Mouse (Mus musculus) urinary bladder, postnatal 10 days (tissue): ENCODE measurements around the gene Nol12.

Source experiments
- DNase-seq: peaks from one replicate; pipeline ENCODE4 v3.0.0; 2022; ENCODE audit warnings: low spot score

Nol12 gene

GRCm38 (mm10) chr15:78934784-78935320 lies at the start of gene Nol12:
Gene Nol12 (plus strand): TSS chr15:78934933.
- DNase-seq, result no peak

- no peak for DNase-seq
Observed at GRCm38 (mm10) chr15:78889401-78889853, 45.3 kb upstream of the Nol12 start.

GRCm38 (mm10) chr15:78892440-78892839 lies 42.3 kb upstream of the Nol12 start:
- DNase-seq, result no peak

GRCm38 (mm10) chr15:78894726-78895125 lies 40.0 kb upstream of the Nol12 start:
- no peak for DNase-seq

GRCm38 (mm10) chr15:78895741-78896140 lies 39.0 kb upstream of the Nol12 start:
- no peak for DNase-seq

GRCm38 (mm10) chr15:78896149-78896548 lies 38.6 kb upstream of the Nol12 start:
- no peak for DNase-seq

- DNase-seq, result no peak
Observed at GRCm38 (mm10) chr15:78897488-78897887, 37.2 kb upstream of the Nol12 start.

GRCm38 (mm10) chr15:78898507-78899001 lies 36.2 kb upstream of the Nol12 start:
- DNase-seq, result no peak

GRCm38 (mm10) chr15:78899409-78899739 lies 35.4 kb upstream of the Nol12 start, which contains the start of gene Gm49510:
Gene Gm49510 (plus strand): TSS chr15:78899667.
- DNase-seq, result no peak

- DNase-seq, result no peak
Observed at GRCm38 (mm10) chr15:78899740-78900584, 34.8 kb upstream of the Nol12 start, which contains the start of gene Sh3bp1. Gene Sh3bp1 (plus strand): TSS chr15:78899768.

- no peak for DNase-seq
Observed at GRCm38 (mm10) chr15:78900585-78901421, 33.9 kb upstream of the Nol12 start.

- DNase-seq, result no peak
Observed at GRCm38 (mm10) chr15:78901422-78901789, 33.3 kb upstream of the Nol12 start.

- DNase-seq, result no peak
Observed at GRCm38 (mm10) chr15:78903243-78903642, 31.5 kb upstream of the Nol12 start.

GRCm38 (mm10) chr15:78908399-78908798 lies 26.3 kb upstream of the Nol12 start:
- DNase-seq, result no peak

- no peak for DNase-seq
Observed at GRCm38 (mm10) chr15:78908982-78909381, 25.8 kb upstream of the Nol12 start.

GRCm38 (mm10) chr15:78912040-78912439 lies 22.7 kb upstream of the Nol12 start:
- DNase-seq, result no peak

- DNase-seq, result peak; percentile 74
Observed at GRCm38 (mm10) chr15:78913632-78914090, 21.1 kb upstream of the Nol12 start, which contains the start of gene Pdxp. Gene Pdxp (plus strand): TSS chr15:78913919.

- no peak for DNase-seq
Observed at GRCm38 (mm10) chr15:78914091-78914822, 20.5 kb upstream of the Nol12 start.

- no peak for DNase-seq
Observed at GRCm38 (mm10) chr15:78914823-78915659, 19.7 kb upstream of the Nol12 start.

- no peak for DNase-seq
Observed at GRCm38 (mm10) chr15:78915660-78916017, 19.1 kb upstream of the Nol12 start.
